Mouse (Mus musculus) embryonic facial prominence, embryonic 15.5 days (tissue): ENCODE measurements around the gene Ermap. TPM values are rescaled to one million over a fixed set of nuclear protein-coding genes. Genes with fewer than 3 reads are reported as not detected.

Source experiments
- ATAC-seq: fragments of 200-750 bp; cut with Nextera tagmentation; 2 replicates; pipeline ENCODE4 v1.8.0; 2017; ENCODE audit warnings: low read depth, moderate TSS enrichment; ENCODE audit not compliant: insufficient number of reproducible peaks, low FRiP score, low TSS enrichment
- H3K27ac ChIP-seq: fragments of 300-500 bp; sonication (generic); replicated peaks from 2 replicates; pipeline ENCODE4 v1.5.1; 2015; ENCODE audit warnings: mild to moderate bottlenecking, inconsistent platforms
- H3K27me3 ChIP-seq: fragments of 300-500 bp; sonication (generic); 2 replicates; pipeline ENCODE4 v1.6.1; 2015; ENCODE audit warnings: inconsistent platforms
- H3K36me3 ChIP-seq: fragments of 300-500 bp; sonication (generic); 2 replicates; pipeline ENCODE4 v1.6.1; 2015; ENCODE audit warnings: mild to moderate bottlenecking, inconsistent platforms
- H3K4me1 ChIP-seq: fragments of 300-500 bp; sonication (generic); 2 replicates; pipeline ENCODE4 v1.6.1; 2015; ENCODE audit warnings: inconsistent platforms
- H3K4me2 ChIP-seq: fragments of 300-500 bp; sonication (generic); replicated peaks from 2 replicates; pipeline ENCODE4 v1.6.1; 2015; ENCODE audit warnings: mild to moderate bottlenecking, inconsistent platforms
- H3K4me3 ChIP-seq: fragments of 300-500 bp; sonication (generic); replicated peaks from 2 replicates; pipeline ENCODE4 v1.5.1; 2015; ENCODE audit warnings: mild to moderate bottlenecking, inconsistent platforms
- H3K9ac ChIP-seq: fragments of 300-500 bp; sonication (generic); 2 replicates; pipeline ENCODE4 v1.6.1; 2015; ENCODE audit warnings: inconsistent platforms
- H3K9me3 ChIP-seq: fragments of 300-500 bp; sonication (generic); replicated peaks from 2 replicates; pipeline ENCODE4 v1.6.1; 2016; ENCODE audit warnings: inconsistent platforms
- WGBS: fragments of 180-500 bp; shearing (Covaris S2); methylation state at CpG from one replicate; pipeline ENCODE4 v1.1.7; 2015; 5-methylcytosine and 5-hydroxymethylcytosine counted together
- polyA plus RNA-seq: library from polyadenylated mRNA; unstranded; fragments of >200 nt; fragmentation: Nextera tagmentation; extraction: Ambion mirVana; gene quantifications from 2 replicates; pipeline ENCODE4 v1.2.1, GENCODE M21; 2015

Ermap gene
- polyA plus RNA-seq, 1 experiment from 2014 or later: 1.5 TPM

GRCm38 (mm10) chr4:119183525-119183924 is 6.3 kb downstream of the Ermap start:
- no peak overlapping the region for H3K27ac ChIP-seq
- H3K4me1 ChIP-seq: no peaks in the 10 kb centered on the region
- H3K36me3 ChIP-seq: no peaks in the 10 kb centered on the region
- ATAC-seq: no peak
- no peak overlapping the region for H3K4me3 ChIP-seq
- no peak overlapping the region for H3K9ac ChIP-seq
- 0 out of 2 replicates have a peak, but pooled peaks cover 3% of the 10 kb centered on the region for H3K27me3 ChIP-seq
- H3K9me3 ChIP-seq: no peaks in the 10 kb centered on the region
- no peak overlapping the region for H3K4me2 ChIP-seq
- WGBS: 54% methylated on average over 1 of the region's 1 CpGs

- 74% methylated on average over 9 of the region's 9 CpGs for WGBS
- Histone ChIP-seq H3K4me3 (no peak overlapping the region), H3K27me3 (no peaks in the 10 kb centered on the region), H3K27ac (no peak overlapping the region), H3K36me3 (no peaks in the 10 kb centered on the region), H3K4me1 (no peaks in the 10 kb centered on the region), H3K9me3 (no peaks in the 10 kb centered on the region), H3K9ac (no peak overlapping the region), H3K4me2 (no peak overlapping the region)
- no peak for ATAC-seq
These were observed 8.4 kb downstream of the Ermap start for GRCm38 (mm10) chr4:119181456-119181855.

GRCm38 (mm10) chr4:119180133-119180707 is 9.6 kb downstream of the Ermap start:
- no peak overlapping the region for H3K9ac ChIP-seq
- no peak overlapping the region for H3K4me2 ChIP-seq
- no peaks in the 10 kb centered on the region for H3K9me3 ChIP-seq
- no peaks in the 10 kb centered on the region for H3K27me3 ChIP-seq
- WGBS: 51% methylated on average over 4 of the region's 4 CpGs
- H3K36me3 ChIP-seq: no peaks in the 10 kb centered on the region
- H3K4me1 ChIP-seq: no peaks in the 10 kb centered on the region
- H3K27ac ChIP-seq: no peak overlapping the region
- no peak for ATAC-seq
- H3K4me3 ChIP-seq: no peak overlapping the region

- WGBS: 67% methylated on average over 18 of the region's 18 CpGs
- H3K36me3 ChIP-seq: no peaks in the 10 kb centered on the region
- H3K9ac ChIP-seq: no peak overlapping the region
- no peak overlapping the region for H3K27ac ChIP-seq
- no peak for ATAC-seq
- H3K4me3 ChIP-seq: no peak overlapping the region
- no peak overlapping the region for H3K4me2 ChIP-seq
- no peaks in the 10 kb centered on the region for H3K27me3 ChIP-seq
- H3K9me3 ChIP-seq: no peaks in the 10 kb centered on the region
- H3K4me1 ChIP-seq: 0 out of 2 replicates have a peak, but pooled peaks cover under 1% of the 10 kb centered on the region
These were observed 11.5 kb downstream of the Ermap start for GRCm38 (mm10) chr4:119178331-119178730.

GRCm38 (mm10) chr4:119177702-119178101 is 12.1 kb downstream of the Ermap start:
- ATAC-seq: no peak
- Histone ChIP-seq H3K9me3 (no peaks in the 10 kb centered on the region), H3K4me3 (no peak overlapping the region), H3K36me3 (no peaks in the 10 kb centered on the region), H3K27ac (no peak overlapping the region), H3K27me3 (no peaks in the 10 kb centered on the region), H3K4me2 (no peak overlapping the region), H3K4me1 (peaks cover 6% of the 10 kb centered on the region), H3K9ac (no peak overlapping the region)
- WGBS: 70% methylated on average over 5 of the region's 5 CpGs

GRCm38 (mm10) chr4:119173851-119174453 is 15.9 kb downstream of the Ermap start, which contains the start of gene Zfp691:
Zfp691 (minus strand) TSS chr4:119174195.
- peak within 1 kb of the TSS; percentile 60 for H3K4me2 ChIP-seq
- H3K27me3 ChIP-seq: no peaks in the 10 kb centered on the region
- peak within 1 kb of the TSS; percentile 59 for H3K9ac ChIP-seq
- H3K9me3 ChIP-seq: no peaks in the 10 kb centered on the region
- peak within 1 kb of the TSS; percentile 75 for H3K4me3 ChIP-seq
- peak; percentile 99 for ATAC-seq
- H3K4me1 ChIP-seq: peaks cover 17% of the 10 kb centered on the region
- under 1% methylated on average over 40 of the region's 40 CpGs for WGBS
- H3K27ac ChIP-seq: 0 out of 2 replicates have a peak within 1 kb of the TSS, but pooled peaks have one; percentile 61
- peaks cover 18% of the 10 kb centered on the region for H3K36me3 ChIP-seq

- Histone ChIP-seq H3K4me3 (peak overlapping the region; percentile 75), H3K4me2 (peak overlapping the region; percentile 60), H3K9ac (peak overlapping the region; percentile 59), H3K27ac (no peak overlapping the region), H3K4me1 (peaks cover 17% of the 10 kb centered on the region), H3K36me3 (peaks cover 27% of the 10 kb centered on the region), H3K9me3 (no peaks in the 10 kb centered on the region), H3K27me3 (no peaks in the 10 kb centered on the region)
- WGBS: 34% methylated on average over 18 of the region's 18 CpGs
- no peak for ATAC-seq
These were observed 16.7 kb downstream of the Ermap start for GRCm38 (mm10) chr4:119172919-119173650.

GRCm38 (mm10) chr4:119167663-119168062 is 22.1 kb downstream of the Ermap start:
- WGBS: 5% methylated on average over 4 of the region's 4 CpGs
- Histone ChIP-seq H3K27ac (no peak overlapping the region), H3K9me3 (no peaks in the 10 kb centered on the region), H3K4me2 (no peak overlapping the region), H3K27me3 (no peaks in the 10 kb centered on the region), H3K4me1 (peaks cover 10% of the 10 kb centered on the region), H3K9ac (no peak overlapping the region), H3K36me3 (peaks cover 27% of the 10 kb centered on the region), H3K4me3 (no peak overlapping the region)
- no peak for ATAC-seq

GRCm38 (mm10) chr4:119167068-119167467 is 22.7 kb downstream of the Ermap start:
- H3K4me2 ChIP-seq: no peak overlapping the region
- 71% methylated on average over 4 of the region's 4 CpGs for WGBS
- H3K4me1 ChIP-seq: peaks cover 4% of the 10 kb centered on the region; the same call in 1 of the 2 replicates
- no peak overlapping the region for H3K27ac ChIP-seq
- no peaks in the 10 kb centered on the region for H3K9me3 ChIP-seq
- peaks cover 27% of the 10 kb centered on the region for H3K36me3 ChIP-seq
- H3K4me3 ChIP-seq: no peak overlapping the region
- no peaks in the 10 kb centered on the region for H3K27me3 ChIP-seq
- no peak overlapping the region for H3K9ac ChIP-seq
- ATAC-seq: no peak

GRCm38 (mm10) chr4:119165916-119166315 is 23.9 kb downstream of the Ermap start:
- WGBS: 66% methylated on average over 7 of the region's 7 CpGs
- Histone ChIP-seq H3K27ac (no peak overlapping the region), H3K27me3 (no peaks in the 10 kb centered on the region), H3K9me3 (no peaks in the 10 kb centered on the region), H3K4me2 (no peak overlapping the region), H3K36me3 (peaks cover 27% of the 10 kb centered on the region), H3K4me1 (no peaks in the 10 kb centered on the region), H3K9ac (no peak overlapping the region), H3K4me3 (no peak overlapping the region)
- ATAC-seq: no peak

GRCm38 (mm10) chr4:119162990-119163389 is 26.8 kb downstream of the Ermap start:
- Histone ChIP-seq H3K4me2 (no peak overlapping the region), H3K9me3 (no peaks in the 10 kb centered on the region), H3K4me1 (no peaks in the 10 kb centered on the region), H3K36me3 (no peaks in the 10 kb centered on the region), H3K9ac (no peak overlapping the region), H3K27ac (no peak overlapping the region), H3K4me3 (no peak overlapping the region), H3K27me3 (no peaks in the 10 kb centered on the region)
- WGBS: 79% methylated on average over 4 of the region's 4 CpGs
- ATAC-seq: no peak
